In genomic region chr12:70660388-70660787, GRCm38 (mm10) we compare ENCODE assay signal across 11 mouse cellular contexts.
"Had no signal": no experiment of that assay in that cellular context is flagged by ENCODE, and none has a peak within 500 bp of the region (broad histone marks: within the 10 kb centered on the region; RNA-seq: fewer than 3 reads in every experiment).

No protein-coding gene starts in this region.

- H3K4me3 ChIP-seq: layer of hippocampus, adult 2 months; liver, embryonic 13.5 days had no signal

- DNase-seq: kidney, adult 2 months; kidney, postnatal 25 days; layer of hippocampus, adult 9-11 months; liver, embryonic 13.5 days; lung, embryonic 14.5 days; lung, postnatal 14 days; midbrain, embryonic 14.5 days; thymus, adult 18-20 months; thymus, postnatal 14 days; thymus, postnatal 4 days had no signal

- H3K4me1 ChIP-seq: liver, embryonic 13.5 days had no signal
